Mouse (Mus musculus): Measurements from ENCODE around the gene Cgas.
"Not testable (repeated sequence)": the region's sequence is repeated elsewhere in the genome, so short reads cannot be mapped to it uniquely, and the experiment has no call there.

Gene Cgas

DNA sequence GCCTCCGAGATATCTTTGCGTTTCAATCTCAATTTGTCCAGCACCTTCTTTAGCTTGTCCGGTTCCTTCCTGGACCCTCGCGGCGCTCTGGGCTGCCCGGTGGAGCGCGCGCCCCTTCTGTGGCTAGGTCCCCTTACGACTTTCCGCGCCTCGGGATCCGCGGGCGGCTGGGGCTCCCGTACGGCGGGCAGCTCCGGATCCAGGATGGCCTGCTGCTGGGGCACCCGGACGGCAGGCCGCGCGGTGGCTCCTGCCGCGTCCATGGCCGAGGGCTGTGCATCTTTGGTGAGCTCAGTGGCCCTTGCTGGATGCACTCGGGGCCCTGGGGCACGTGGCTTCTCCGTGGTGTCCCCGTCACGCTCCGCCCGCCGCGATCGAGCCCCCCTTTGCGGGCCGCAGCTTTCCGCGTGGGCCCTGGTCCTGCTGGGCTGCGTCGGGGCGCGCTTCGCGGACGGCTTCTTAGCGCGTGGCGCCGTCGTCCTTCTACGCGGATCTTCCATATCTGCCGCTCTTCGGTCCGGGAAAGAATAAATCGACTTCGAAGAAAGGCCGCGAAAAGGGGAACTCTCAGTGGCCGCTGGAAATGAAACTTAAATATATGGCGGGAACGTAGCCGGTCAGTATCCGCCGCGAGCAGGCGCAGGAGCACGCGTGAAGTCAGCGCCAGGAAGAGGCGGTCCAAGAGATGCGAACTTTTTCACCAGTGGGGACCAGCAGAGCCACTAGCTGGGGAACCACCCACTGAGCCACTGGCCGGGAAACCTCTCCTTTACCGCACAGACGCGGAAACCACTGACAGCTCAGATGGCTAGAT is at the start of gene Cgas:
TSS of gene Cgas (minus strand) at position 659 of the 814 bp plus-strand sequence.
- peak; percentile 77 for DNase-seq

DNA sequence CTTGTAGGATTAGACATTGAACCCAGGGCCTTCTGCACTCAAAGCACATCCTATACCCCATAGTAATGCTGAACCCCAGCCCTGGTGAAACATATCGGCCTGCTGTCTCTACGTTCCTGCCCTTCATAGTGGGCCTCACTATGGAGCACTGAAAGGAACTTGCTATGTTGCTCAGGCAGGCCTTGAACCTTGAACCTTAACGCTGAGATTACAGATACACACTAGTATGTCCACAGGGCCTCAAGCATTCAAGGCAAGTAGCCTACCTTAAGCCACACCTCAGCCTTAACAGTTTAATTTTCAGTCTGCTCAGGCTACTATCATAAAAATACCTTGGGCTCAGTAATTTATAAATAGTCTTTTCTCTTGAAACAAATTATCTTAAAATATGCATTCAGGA is 49.2 kb upstream of the Cgas start:
- no peak for DNase-seq

DNA sequence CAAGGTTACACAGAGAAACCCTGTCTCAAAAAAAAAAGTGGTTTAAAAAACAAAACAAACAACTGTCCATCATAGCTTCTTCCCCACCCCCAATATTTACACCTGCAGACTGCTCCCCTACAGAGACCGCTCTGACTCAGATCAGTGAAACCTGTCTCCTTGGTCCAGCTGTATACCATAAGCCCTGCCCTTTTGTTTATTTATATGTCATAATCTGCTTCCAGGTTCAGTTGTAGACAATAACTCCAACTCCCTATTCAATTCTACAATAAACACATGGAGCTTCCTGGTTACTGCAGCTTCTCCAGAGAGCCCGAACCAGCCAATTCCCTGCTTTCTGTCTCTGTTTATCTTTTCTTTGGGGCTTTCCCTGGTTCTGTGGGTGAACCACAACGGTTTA is 48.1 kb upstream of the Cgas start:
- peak; percentile 20 for DNase-seq

DNA sequence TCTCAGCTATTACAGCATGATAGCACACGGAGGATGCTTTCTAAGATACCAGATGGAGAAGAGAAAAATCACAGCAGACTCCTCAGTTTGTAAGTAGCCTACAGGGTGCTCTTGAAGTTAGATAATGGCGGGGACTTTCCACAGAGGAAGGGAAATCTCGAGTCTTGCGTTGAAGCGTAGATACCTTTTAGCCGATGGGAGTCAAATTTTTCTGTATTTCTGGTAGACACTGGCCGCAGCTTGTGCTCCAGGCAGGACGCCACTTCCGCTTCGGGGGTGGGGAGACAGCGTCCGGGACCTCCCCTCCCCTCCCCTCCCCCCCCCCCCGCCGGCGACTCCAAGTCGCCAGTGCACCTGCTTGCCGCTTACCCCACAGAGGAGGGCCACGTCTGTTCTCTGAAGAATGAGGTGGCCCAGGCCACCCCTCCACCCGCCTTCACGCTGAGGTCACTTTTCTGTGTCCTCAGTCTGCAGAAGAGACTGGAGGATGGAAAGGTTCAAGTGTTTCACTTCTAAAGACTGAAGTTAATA is 45.9 kb upstream of the Cgas start, which contains the start of gene Eef1a1:
TSS of gene Eef1a1 (minus strand) at position 262 of the 531 bp plus-strand sequence.
- peak; percentile 77 for DNase-seq

DNA sequence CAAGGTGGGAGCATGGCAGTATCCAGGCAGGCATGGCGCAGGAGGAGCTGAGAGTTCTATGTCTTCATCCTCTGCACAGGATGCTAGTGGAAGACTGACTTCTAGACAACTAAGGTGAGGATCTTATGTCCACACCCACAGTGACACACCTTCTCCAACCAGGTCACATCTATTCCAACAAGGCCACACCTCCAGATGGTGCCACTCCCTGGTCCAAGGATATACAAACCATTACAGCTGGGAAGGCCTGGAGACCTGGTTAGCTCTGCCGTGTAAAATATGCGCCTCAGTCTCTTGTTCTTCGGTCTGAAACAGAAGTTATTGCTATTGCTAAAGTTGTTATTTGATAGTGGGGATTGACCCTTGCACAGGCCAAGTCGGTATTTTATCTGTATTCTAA is 45.0 kb upstream of the Cgas start:
- DNase-seq = not testable (repeated sequence)

DNA sequence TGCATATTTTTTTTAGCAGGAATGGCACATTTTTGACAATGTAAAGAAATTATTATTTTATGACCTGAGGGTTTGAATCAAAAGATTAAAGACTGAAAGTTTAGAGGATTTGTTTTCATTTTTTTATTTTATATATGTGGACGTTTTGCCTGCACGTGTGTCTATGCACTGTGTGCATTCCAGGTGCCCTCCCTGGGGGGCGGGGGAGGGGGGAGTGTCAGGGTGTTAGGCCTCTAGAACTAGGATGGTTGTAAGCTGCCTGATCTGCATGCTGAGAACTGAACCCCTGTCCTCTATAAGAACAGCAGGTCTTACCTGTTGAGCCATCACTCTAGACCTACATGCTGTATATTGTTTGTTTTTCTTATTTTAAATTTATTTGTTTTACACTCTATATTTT is 41.6 kb upstream of the Cgas start:
- no peak for DNase-seq

DNA sequence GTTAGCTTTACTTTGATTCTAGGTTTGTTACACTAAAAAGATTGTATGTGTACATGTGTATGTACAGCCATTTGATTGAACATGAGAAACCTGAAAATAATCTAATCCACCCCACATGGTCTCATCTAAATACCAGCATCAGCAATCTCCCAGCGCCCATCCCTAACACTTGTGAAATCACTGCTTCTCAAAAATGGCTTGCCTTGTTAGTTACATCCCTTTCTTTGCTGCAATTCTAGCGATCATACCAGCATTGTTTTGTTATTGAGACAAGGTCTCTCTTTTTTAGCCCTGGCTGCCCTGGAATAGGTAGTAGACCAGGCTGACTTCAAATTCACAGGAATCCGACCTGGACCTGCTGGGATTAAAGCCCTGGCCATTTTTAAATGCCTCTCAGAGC is 39.3 kb upstream of the Cgas start:
- DNase-seq = peak; percentile 26

DNA sequence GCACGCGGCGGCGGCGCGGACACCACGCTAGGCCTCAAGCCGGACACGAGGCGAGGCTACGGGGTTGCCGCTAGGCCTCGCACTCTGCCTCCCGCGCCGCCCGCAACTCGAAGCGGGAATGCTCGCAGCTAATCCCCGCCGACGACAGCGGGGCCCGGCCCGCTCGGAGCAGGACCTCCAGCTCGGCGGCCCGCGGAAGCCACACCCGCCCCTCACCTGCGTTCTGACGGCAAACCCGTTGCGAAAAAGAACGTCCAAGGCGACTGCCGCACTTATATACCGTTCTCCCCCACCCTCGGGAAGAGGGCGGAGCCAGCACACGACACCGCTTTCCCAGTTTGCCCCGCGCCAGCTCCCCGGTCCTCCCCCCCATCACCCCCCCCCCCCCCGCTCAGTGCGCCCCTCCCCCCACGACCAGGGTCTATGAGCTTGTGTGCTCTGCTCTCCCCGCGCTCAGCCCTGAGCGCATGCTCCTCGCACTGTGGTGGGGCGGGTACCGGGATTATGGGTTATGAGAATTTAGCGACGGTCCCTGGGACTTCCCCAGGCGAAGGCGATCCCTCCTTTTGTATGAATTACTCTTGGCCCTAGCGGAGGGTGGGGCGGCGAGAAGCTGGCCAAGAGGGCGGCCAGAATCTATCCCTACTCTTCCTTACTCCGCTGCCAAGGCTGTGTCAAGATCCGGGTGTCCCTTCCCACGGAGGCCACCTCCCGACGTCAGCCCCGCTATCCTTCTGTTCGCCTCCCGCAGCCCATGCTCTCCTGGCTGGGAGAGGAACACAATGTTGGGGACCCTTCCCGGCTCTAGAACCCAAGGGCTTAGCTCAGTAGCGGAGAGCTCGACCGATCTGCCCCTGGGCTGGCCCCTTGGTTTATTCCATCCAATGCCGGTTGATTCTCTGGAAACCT is 38.6 kb upstream of the Cgas start:
- peak; percentile 98 for DNase-seq

DNA sequence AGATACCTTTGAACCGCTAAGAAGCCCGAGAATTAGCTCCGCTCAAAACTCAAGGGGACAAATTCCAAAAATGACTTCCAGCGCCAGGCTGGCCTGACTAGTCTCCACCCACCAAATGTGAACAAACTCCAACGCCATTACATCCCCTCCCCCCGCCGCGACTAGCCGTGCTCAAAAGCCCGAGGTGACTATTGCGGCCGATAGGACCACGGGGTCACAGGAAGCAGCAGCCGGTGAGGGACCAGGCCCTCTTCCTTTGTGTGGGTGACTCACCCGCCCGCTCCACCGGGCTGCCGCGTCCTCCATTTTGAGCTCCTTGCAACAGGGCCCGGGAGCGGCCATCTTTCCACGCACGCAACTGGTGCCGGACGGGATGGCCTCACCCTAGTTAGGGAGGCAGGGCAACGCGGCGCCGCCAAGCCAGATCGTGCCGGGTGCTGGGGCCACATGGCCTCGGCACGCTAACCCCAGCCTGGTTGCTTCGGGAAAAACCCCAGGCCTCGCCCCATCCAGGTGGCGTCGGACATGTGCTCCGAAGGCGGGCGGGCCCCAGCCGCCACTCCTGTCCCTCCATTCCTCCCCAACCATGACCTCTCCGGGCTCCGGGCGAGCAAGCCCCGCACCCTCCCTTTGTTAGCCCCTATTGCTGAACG is 37.8 kb upstream of the Cgas start:
- peak; percentile 85 for DNase-seq

DNA sequence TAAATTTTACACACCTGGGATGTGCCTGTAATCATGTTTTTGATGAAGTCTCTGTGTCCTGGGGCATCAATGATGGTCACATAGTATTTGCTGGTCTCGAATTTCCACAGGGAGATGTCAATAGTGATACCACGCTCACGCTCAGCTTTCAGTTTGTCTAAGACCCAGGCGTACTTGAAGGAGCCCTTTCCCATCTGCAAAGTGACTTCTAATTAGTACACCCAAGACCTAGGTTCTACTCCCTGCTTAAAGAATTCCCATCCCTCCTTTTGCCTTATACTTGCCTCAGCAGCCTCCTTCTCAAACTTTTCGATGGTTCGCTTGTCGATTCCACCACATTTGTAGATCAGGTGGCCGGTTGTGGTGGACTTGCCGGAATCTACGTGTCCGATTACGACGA is 37.2 kb upstream of the Cgas start:
- not testable (repeated sequence) for DNase-seq

DNA sequence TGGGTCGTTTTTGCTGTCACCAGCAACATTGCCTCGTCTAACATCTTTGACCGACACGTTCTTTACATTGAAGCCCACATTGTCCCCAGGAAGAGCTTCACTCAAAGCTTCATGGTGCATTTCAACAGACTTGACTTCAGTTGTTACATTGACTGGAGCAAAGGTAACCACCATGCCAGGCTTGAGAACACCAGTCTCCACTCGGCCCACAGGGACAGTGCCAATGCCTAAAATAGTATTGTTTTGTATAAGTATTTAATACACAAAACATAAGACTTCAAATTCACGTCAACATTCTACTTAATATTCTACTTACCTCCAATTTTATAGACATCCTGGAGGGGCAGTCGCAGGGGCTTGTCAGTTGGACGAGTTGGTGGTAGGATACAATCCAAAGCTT is 36.3 kb upstream of the Cgas start:
- DNase-seq = not testable (repeated sequence)

DNA sequence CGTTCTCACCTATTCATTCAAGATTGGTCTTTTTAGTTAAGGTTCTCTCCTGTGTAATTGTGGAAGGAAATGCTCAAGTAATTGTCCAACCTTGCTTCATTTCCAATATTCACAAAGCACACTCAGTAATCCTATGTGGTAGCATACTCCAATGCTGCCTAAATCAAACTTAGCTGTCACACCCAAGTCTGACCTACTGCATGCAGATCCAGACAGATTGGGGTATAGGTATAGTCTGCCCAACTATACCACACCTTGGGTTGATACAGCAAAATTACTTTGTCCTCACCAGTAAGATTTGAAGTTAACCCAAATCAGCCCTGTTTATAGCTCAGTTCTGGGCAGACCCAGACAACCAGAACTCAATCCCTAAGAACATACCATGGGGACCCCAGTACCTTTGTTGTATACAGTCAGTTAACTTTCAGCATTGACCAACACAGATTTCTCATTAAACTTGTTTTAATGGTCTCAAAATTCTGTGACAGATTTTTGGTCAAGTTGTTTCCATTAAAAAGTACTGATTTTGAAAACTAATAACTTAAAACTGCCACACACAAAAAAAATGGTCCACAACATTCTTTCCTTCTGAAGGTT is 35.1 kb upstream of the Cgas start:
- not testable (repeated sequence) for DNase-seq

DNA sequence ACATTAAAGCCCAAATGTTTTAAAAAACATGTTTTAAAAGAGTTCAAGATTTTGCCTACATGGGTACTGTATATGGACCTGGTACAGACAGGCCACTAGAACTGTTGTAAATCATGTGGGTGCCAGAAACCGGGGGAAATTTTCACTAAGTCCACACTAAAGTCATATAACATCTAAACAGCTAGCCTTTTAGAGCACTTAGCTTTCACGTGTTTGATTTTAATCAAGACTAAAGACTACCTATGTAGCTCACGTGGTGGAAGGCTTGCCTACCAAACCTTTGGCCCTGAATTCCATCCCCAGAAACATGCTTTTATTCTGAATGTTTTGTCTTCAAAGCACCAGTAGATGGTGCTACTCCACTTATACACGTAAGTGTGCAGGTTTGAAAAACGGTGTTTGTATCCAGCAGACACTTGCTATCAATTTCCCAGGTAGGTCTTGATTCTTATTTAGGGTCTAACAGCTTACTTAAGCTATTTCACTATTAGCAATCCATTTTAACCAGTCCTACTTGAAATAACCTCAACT is 34.0 kb upstream of the Cgas start:
- DNase-seq = peak; percentile 16

DNA sequence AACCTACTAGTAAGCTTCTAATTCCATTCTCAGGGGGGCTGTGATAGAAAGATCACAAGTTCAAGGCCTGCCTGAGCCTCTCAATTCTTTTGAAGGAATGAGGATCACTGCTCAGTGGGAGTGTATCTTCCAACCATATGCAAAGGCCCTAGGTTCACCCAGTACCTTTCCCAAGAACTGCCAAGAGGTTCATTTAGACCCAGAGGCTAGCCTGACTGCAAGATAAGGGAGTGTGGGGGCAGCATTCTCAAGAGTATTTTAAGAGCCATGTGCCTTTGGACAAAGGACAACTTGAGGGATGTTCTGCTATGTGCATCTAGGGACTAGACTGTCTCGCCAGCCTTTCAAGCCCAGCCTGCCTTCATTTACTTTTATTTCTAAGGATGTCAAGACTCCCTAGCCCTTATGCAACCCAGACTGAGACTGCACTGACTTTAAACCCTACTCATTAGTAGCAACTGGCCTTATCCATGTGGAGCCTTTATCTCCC is 33.5 kb upstream of the Cgas start:
- no peak for DNase-seq

DNA sequence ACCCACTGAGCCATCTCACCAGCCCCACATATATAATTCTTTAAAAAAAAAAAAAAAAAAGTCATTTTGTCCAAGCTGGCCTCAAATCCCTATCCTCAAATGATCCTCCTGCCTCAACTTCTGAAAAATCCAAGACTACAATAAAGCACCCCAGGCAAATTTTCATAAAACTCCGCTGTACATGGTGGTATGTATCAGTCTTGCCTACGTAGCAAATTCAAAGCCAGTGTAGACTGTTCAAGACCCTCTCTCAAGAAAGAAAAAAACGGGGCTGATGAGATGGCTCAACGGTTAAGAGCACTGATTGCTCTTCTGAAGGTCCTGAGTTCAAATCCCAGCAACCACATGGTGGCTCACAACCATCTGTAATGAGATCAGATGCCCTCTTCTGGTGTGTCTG is 32.8 kb upstream of the Cgas start:
- DNase-seq = no peak

DNA sequence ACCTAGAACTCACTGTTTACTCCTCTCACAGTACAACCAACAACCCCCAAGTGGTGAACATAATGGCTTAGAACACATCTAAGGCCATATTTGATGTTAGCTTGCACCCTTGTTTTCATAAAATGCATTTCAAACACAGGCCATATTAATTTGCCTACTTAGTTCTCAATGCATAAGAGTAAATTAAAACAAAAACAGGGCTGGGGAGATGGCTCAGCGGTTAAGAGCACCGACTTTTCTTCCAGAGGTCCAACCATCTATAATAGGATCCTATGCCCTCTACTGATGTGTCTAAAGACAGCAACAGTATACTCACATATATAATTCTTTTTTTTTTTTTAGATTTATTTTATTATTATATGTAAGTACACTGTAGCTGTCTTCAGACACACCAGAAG is 32.3 kb upstream of the Cgas start:
- no peak for DNase-seq

DNA sequence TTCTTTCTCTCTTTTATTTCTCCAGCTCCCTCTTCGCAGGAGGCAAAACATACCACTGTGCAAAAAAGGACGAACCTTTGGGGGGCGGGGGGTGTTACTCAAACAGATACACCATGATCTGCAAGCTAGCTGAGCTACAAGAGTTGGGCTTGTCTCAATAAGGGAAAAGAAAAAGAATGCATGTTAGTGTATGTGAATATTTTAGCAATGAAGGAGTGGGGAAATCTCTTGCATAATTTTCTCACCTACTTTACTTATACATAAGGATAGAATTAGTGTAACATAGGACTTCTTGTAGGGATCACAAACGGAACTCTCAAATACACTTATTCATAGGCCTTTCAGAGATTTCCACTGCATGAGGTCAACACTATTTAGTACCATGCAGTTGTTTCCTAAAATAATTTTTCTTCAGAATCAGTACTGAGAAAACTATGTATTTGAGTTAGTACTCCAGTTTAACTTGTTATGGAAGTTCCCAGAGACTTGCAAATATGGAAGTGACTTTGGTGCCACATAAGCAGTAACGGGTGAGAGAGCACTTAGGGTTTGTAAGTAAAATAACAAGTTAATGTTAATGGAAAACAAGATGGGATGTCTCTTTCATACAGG is 31.8 kb upstream of the Cgas start:
- DNase-seq = no peak

DNA sequence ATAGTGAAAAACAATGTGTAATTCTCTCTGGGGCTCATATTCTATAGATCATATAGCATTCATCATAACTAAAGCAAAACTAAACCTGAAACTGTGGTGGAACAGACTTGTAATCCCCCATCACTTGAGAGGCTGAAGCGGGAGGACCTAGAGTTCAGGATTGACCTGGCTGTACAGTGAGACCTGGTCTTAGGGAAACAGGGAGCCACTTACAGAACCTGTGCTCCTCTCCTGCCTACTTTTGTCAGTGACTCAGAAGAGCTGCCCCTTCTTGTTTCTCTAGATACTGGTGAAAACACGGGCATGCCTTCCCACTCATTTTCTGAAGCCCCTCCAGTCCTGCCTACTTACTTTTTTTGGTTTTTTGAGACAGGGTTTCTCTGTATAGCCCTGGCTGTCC is 31.2 kb upstream of the Cgas start:
- DNase-seq = no peak

DNA sequence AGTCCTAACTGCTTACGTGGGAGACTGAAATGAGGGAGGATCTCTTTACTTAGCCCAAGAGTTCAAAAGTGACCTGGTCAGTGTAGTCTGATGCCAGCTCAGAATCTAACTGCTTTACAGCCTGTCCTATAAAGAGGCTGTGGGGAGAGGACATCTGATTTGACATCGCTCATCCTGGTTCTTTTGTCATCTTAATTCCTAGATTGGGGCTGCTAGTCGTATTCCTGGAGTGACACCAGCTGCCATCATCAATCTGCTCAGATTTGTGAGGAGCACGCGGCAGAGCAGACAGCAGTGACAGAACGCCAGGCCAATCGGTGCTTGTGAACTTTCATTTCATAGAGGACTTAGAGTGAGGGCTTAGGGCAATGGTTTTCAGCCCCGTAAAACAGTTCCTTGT is 30.6 kb upstream of the Cgas start:
- no peak for DNase-seq

DNA sequence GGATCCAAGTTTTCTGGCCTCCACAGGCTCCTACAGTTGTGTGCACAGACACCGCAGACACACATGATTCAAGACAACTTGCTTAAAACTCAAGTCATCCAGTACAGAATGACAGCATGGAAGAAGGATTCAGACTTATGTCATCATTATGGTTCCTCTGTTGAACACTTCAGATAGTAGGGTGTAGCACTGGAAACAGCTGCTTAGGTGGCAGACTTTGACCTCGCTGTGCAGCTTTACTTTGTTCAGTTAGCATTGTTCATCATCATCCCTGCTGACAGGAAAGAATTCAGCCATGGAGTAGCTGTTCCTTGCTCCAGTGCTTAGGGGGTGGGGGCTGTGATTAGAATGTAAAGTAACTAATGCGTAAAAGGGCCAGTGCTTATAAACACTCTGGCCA is 22.7 kb upstream of the Cgas start:
- no peak for DNase-seq

DNA sequence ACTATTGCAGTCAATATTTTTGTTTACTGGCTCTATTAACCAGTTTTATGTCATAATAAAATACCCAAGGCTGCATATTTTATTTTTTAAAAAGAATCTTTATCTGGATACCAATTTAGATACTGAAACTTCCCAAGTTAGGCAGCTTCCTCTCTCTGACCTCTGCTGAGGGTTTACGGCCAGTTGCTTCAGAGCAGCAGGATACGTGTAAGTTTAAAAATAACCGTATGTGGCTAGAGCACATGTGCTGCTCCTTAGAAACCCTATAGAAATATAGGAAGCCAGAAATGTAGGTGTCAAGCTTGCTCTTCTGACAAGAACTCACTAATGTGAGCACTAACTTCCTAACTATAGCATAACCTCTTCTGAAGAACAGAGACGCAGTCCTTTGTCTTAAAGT is 20.3 kb upstream of the Cgas start:
- DNase-seq = no peak

DNA sequence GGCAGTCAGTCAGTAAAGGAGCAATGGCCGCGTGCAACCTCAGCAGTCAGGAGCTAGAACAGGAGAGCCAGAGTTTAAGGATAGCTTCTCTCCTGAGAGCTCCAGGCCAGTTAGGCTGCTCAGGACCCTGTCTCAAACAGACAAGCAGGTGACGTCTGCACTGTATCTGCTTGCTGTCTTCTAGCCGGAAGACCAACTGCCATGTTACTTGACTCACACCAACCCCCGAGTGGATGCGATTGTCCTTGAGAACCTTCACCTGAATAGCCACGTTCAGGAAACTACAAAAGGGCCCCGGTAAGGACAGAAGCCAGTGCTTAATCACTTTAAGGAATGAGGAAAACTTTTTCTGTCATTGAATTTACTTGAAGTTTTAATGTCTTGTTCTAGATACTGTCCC is 14.0 kb upstream of the Cgas start:
- no peak for DNase-seq
